Mouse (Mus musculus): ENCODE results near the gene Creb1.

Creb1 gene

DNA sequence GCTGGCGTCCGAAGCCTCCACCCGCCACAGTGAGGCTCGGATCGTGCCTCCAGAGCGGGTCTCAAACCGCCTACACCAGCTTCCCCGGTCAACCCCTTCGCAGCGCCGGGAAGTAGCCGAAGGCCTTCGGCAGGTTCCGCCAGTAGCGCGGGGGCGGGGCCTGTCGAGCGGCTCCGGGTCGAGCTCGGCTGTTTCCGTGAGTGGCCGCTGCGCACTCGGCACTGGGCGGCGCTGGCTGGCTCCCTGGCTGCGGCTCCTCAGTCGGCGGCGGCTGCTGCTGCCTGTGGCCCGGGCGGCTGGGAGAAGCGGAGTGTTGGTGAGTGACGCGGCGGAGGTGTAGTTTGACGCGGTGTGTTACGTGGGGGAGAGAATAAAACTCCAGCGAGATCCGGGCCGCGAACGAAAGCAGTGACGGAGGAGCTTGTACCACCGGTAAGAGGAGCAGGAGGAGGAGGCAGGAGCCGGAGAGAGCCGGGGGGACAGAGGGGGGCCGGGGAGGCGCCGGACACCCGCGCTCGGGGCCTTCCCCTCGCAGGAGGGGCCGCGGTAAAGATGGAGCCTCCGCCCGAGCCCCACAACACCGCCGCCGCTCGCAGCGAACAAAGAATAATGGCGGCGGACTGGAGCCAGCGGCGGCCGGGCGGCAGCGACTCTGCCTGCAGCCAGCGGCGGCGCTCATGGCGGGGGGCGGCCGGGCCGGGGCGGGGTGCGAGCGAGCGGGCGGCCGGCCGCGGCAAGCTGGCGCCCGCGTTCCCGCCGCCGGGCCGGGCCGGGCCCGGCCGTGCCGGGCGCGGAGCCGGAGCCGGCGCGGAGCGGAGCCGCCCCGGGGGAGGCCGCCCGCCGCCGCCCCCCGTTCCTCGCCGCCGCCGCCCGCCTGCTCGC lies at the start of gene Creb1:
TSS of gene Creb1 (plus strand) at position 57 of the 882 bp plus-strand sequence.
- DNase-seq (ENCODE audit: low spot score in 2 of 2), result peak; percentile 97 to 98

DNA sequence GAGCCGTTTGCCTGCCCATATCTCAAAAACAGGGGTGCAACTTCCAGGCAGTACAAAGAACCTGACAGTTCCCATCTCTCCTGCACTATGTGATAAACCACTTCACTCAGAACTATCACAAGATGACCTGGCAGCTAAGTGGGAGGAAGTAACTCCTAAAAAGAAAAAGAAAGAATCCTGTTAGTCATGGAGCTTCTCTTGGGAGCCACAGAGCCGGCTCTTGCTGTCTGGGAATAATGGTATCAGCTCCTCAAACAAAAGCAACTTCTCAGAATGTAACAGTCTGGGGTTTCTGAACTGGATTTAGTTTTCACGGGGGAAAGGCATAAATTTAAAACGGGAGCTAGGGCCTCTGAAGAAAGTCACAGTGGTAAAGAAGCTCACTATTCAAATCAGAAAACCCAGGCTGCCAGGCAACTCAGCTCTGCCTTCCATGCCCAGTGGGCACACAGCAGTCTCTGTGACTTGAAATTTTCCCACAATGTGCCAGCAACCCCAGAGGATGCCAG lies 43.9 kb upstream of the Creb1 start:
- DNase-seq (ENCODE audit: low spot score in 2 of 2), result no peak

DNA sequence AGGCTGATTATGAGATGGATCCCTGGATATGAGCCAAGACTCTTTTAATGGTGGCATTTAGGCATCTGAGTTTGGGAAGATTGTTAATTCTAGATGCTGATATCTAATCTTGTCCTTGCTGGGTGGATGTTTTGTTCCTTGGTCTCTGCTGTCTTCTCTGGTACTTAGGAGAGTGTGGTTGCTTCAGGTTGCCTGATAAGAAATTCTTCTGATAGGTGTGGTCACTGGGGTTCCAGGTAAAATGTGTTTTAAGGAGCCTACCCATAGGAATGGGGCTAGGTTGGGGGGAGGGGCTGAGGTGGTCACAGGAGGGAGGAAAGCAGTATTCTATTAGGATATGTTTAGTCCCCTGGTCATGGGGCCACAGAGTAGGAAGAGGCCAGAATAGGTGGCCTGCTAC lies 35.6 kb upstream of the Creb1 start:
- DNase-seq (ENCODE audit: low spot score in 2 of 2), result no peak

DNA sequence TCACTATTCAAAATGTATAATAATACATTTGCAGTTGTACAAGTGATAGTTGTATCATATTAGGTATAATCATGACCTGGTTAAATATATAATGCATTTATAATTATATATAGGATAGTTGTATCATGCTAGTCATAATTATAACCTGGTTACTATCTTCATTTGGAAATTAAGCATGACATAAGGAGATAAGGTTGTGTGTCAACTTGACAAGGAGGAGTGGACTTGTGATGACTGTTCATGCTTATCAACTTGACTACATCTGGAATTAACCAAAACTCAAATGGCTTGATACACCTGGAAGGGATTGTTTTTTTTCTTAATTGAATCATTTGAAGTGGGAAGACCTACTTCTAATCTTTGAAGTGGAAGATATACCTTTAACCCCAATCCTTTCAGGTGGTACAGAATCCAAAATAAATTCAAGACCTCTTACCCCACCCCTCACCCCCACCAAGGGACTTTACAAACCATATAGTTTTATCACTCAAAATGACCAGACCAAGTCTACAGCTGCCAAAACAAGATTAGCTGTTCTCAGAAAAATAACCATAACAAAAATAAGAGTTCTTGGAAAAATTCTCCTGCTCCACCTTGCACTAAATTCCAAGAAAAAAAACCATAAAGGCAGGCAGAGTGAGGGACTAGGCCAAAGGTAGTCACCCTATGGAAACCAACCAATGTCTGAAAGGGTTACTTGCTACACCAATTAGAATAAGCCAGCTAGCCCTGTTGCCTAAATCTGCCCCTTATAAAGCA lies 30.9 kb upstream of the Creb1 start:
- DNase-seq (ENCODE audit: low spot score in 2 of 2), result no peak

DNA sequence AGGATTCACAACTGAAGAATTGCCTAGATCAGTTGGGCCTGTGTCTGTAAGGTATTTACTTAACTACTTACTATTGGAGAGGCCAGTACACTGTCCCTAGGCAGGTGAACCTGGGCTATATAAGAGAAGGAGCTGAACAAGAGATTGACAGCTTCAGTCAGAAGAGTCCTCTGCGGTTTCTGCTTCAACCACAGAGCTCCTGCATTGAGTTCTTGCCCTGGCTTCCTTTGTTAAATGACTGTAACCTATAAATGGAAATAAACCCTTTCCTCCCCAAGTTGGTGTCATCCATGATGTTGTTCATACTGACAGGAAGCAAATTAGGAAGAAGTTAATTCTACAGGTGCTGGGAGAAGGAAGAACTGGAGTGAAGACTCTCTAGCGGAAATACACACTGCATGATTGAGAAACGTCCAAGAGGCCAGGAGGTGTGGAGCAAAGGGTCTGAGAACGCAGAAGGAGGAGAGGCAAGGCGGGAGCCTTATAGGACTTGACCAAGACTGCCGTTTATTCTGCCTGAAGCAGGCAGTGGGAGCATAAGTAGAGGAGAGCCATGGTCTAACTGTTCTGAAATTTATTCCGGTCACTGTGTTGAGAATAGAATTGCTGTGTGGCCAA lies 23.9 kb upstream of the Creb1 start:
- no peak for DNase-seq (ENCODE audit: low spot score in 2 of 2)

DNA sequence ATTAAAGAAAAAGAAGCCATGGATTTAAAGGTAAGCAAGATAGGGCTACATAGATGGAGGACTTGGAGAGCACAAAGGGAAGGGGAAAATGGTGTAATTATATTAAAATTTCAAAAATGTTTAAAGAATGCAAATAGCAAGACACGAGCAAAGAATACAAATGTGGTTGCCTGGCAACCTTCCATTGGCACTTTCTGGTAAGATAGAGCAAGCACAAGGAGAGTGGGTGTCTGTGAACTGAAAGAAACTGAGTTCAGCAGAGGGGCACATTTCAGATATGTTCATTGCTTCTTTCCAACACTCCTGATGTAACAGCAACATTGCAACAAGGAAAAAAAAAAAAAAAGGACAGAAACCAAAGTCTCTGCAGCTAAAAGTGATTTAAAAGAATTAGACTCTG lies 22.8 kb upstream of the Creb1 start:
- no peak for DNase-seq (ENCODE audit: low spot score in 2 of 2)

DNA sequence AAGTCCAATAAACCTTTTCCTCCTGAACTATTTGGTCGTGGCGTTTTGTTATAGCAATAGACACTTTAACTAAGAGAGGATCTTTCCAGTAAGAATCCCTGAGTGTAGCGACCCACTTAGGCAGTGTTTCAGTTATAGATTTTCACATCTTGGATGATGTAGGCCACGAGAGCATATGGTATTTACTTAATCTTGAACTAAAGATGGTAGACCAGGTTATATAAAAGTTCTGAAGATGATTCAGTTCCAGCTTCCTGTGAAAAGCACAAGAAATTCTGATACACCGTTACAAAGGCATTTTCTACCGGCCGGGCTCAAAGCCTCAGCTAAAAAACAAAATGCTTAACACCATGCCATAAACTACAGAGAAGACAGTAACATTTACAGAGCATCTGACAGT lies 18.3 kb upstream of the Creb1 start:
- no peak for DNase-seq (ENCODE audit: low spot score in 2 of 2)

DNA sequence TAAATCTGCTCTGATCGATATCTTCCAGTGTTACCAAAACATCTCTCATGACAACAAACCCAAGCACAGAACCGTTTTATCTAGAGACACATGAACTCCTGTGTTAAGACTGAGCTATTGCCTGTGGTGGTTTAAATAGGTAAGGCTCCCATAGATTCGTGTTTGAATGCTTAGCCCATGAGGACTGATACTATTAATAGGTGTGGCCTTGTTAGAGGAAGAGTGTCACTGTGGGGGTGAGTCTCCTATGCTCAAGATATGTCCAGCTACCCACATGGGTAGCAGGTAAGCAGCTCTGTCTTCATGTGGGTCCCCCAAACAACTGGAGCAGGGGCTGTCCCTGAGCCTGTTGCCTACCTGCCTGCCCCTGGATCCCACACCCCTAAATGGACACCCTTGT lies 15.9 kb upstream of the Creb1 start:
- no peak for DNase-seq (ENCODE audit: low spot score in 2 of 2)

DNA sequence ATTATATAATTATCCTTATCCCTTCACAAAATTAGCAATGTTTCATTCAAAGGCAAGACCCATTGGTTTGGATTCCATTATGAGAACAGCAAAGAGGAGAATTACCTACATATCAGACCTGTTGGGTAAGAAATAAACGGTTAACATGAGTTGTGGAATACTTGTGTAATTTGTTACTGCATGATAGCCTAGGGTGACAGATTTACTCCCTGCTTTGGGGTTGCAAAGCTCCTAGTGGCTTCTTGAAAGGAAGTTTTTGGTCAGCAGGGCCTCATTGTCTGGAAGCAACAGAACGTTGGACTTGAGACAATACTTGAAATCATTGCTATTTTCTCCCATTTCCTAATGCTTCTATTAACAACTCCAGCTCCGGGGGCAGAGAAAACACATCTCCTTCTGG lies 14.0 kb upstream of the Creb1 start:
- DNase-seq (ENCODE audit: low spot score in 2 of 2), result no peak

DNA sequence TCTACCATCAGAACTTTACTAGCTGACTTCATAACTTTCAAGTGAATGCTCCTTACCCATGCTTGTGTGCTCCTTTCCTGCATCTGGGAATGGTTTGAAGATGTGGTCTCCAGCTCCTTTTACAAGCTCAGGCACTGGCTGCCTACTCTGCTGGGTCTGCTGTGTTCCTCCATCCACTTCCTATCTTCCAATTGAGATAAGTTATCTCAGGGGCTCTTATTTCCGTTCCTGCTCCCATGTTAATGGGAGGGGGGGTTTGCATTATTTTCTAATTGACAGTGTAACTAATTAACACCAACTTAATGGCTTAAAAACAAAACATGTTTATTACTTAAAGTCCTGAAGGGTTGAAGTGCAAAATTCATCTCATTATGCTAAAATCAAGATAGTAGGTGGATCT lies 13.1 kb upstream of the Creb1 start:
- no peak for DNase-seq (ENCODE audit: low spot score in 2 of 2)

DNA sequence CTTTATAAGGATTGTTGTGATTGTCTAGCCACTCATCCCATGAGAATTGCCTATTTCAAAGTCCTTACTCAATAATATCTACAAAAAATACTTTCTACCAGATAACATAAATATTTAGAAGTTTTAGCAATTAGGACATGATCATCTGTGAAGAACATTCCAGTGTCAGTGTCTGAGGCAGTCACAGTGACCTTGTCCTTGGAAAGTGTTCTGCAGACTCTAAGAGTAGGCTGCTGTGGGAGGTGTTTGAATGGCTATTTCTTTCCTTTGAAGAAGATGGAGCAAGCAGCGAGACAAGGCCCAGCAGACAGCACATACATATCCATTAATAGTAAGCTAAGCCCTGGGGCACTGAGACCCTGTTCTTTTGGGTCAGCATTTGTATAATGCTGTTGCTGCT lies 12.5 kb upstream of the Creb1 start:
- DNase-seq (ENCODE audit: low spot score in 2 of 2), result no peak

DNA sequence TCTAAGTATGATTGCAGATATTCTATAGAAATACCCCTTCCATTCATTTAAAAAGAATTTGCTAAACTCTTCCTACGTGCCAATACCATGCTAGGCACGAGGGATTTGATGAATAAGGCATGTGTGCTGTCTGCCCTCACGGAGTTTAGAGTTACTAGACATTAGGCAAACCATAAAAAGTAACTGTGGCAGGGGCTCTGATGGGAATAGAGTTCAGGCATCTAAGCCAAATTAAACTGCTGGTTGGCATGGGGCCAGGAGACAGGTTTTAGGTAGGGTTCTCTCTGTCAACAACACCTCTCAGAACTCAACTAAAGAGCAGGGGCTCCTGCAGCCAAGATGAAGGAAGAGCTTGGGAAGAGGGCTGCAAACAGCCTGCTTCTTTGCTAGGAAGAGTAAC lies 10.7 kb upstream of the Creb1 start:
- DNase-seq (ENCODE audit: low spot score in 2 of 2), result no peak

DNA sequence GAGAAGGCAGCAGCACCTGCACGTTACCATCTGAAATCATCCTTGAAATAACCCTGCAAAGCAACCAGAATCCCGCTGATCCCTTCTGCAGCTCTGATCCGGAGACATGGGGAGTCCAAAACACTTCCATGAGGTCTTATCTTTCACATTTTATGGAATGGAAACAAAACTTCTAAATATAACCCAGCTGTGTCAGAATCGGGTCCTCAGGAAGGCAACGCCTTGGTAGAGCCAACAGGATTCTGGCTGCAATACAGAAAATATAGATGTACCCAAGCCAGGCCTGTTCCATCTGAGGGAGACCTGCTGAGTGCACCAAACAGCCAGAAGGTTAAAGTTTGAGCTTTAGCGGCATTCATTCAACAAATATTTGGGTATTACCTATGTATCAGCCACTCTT lies 9.8 kb upstream of the Creb1 start:
- no peak for DNase-seq (ENCODE audit: low spot score in 2 of 2)

DNA sequence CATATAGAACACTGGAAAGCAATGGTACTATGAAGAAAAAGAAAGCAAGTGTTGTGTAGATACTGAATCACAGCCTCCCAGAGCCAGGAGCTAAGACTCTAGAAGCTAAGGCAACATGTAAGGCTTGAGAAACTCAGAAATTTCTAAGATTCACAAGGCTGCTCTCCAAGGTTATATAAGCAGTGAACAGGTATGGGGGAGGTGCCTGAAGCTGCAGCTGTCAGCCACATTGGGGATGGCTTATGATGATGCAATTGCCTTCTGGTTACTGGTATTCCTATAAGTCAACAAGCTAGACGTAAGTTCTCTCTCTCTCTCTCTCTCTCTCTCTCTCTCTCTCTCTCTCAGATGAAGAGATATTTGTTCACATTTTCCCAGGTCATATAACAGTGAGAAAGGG lies 9.3 kb upstream of the Creb1 start:
- no peak for DNase-seq (ENCODE audit: low spot score in 2 of 2)

DNA sequence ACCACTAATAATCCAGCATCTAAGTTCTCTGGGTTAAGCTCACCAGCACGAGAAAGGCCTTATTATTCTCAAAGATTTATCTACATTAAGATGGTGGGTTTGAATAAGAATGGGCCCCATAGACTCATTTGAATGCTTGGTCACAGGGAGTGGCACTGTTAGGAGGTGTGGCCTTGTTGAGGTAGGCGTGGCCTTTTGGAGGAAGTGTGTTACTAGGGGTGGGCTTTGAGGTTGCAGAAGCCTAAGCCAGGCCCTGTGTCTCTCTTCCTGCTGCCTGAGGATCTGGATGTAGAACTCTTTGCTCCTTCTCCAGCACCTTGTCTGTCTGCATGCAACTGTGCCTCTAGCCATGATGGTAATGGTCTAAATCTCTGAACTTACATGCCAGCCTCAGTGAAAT lies 7.8 kb upstream of the Creb1 start:
- no peak for DNase-seq (ENCODE audit: low spot score in 2 of 2)

DNA sequence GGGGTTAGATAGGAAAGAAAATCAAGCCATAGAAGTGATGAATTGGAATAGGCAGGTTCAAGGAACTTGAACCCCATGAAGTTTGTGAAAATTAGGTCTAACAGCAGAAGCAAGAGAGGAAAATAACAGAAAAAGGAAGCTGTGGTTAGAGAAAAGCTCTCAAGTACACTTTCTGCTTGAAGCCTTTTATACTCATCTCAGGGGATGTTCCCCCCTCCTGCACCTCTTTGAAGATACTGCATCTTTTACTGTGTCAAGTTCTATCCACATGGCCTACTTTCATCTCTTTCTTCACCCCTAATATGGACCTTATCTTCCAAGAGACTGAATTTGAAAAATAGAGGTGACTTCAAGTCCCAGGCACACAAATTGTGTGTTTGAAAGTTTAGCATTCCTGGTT lies 4.8 kb upstream of the Creb1 start:
- no peak for DNase-seq (ENCODE audit: low spot score in 2 of 2)

DNA sequence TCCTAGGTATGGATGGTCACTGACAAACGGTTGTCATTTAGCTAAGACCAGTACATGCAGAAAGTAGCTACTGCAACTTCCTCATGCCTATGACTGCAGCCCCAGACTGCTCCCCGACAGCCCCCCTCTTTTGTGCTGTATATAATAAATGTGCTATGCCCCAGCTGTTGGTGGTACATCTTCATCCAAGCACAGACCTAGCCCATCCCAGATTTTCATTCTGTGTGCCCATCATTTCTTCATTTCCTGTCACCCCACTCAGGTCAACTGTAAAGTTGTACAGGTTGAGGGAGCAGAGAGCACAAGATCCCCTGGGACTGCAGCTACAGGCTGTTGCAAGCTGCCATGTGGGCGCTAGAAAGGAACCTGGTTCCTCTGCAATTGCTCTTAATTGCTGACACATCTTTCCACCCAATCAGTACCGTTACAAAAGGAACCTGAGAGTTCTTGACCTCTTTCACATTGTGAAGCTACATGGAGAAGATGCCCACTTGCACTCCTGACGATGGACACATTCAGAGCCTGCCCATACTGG lies 2.6 kb upstream of the Creb1 start:
- DNase-seq (ENCODE audit: low spot score in 2 of 2), result no peak

DNA sequence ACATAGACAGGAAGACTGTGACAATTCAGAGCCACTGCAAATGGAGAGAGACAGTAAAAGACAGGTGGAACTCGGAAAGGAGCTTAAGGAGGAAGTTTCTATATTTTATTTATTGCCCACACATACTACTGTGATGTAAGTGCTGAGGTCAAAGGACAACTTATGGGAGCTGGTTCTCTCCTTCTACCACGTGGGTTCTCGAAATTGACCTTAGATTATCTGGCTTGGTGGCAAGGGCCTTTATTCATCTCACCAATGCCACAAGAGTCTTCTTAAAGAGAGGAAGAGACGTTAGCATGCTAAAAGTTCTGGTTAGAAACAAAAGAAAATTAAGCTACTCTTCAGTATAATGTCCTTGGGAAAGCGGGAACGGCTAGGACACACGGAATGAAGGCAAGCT lies 897 bp upstream of the Creb1 start:
- no peak for DNase-seq (ENCODE audit: low spot score in 2 of 2)

DNA sequence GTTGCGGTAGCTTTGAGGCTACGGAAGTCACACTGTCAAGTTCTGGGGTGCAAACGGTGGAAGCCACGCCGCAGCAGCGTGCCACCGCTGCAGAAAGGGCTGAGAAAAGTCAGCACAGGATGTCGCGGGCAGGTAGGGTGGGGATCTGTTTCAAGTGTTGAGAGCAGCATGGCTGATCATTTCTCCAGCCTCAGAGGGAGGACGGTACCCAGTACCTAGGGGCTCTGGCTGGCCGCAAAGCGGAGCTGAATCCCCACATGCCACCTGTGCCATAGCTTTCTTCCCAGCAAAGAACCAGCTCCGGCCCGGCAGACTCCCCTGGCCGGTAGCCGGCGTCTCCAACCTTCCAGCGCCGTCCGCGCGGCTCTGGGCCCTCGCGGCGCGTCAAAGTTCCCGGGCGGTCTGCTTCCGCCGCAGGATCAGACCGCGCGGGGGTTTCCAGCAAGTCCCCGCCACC lies 350 bp upstream of the Creb1 start:
- no peak for DNase-seq (ENCODE audit: low spot score in 2 of 2)

DNA sequence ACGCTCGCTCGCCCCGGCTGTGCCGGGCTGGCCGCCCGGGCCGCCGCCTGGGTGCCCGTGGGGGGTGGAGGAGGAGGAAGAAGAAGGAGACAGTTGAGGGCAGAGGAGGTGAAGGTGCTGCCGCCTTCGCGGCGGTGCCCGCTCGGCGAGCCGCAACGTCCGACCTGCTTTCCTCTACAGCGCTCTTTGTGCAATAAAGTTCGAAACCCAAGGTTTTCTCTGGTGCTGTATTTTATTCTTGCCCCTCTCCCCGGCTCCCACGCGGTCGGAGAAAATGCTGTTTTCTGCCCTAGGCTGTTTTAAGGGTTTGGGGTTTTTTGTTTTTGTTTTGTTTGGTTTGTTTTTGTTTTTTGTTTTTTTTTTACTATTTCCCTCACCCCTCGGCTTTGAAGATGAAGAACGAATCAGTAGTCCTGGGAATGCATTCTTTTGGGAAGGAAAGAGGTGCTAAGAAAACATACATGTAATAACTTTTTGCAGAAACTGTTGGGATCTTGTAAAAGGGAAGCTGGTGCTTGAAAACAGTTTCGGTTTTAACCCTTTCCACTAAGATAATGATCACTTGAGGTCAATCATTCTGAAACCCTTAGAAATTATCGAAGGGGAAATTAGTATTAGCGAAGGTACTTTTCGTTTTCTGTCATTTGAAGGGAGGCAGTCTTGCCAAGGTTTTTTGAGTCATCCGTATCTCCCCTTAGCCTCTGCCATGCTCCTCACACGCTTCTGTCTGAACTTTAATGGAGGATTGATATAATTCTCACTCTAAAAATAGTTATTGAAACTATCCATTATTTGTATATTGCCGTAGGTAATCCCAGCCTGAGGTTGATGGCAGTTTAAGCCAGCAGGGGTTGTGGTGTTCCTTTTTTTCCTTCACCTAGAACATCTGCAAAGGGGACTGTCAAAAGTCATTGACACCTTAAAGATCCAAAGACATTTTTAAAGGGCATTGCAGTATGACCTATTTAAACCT lies 1.3 kb downstream of the Creb1 start:
- DNase-seq (ENCODE audit: low spot score in 2 of 2), result peak; percentile 43 to 46

DNA sequence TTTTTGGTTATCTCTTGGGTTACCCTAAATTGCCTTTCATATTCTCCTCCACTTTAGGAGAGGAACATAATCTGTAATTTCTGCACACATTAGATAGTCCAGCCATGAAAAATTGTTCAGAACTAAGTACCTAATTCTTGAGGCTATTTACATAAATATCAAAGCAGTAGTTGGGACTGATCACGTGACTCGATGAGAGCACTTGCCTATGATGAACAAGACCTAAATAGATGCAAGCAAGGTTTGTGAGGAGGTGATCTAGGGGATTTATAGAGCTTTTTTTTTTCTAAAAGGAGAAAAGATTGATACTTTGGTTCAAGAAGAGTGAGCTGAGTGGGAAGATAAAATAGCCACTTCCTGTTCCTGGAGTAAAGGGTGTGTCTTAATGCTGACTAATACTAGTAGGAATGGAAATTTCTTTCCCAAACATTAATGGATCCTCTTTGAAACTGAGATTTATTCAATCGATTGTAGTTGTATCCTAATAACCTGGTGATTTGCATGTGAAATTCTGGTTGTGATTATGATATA lies 6.5 kb downstream of the Creb1 start:
- no peak for DNase-seq (ENCODE audit: low spot score in 2 of 2)
